Mouse (Mus musculus): Measurements from ENCODE around the gene Ube2r2. TPM values are rescaled to one million over a fixed set of nuclear protein-coding genes. Genes with fewer than 3 reads are reported as not detected.
A peak's percentile ranks its signal among the peaks of the same experiment; 100 is the strongest.

Ube2r2 gene
- total RNA-seq, 2 experiments from 2014 or later: 101 to 103 TPM

DNA sequence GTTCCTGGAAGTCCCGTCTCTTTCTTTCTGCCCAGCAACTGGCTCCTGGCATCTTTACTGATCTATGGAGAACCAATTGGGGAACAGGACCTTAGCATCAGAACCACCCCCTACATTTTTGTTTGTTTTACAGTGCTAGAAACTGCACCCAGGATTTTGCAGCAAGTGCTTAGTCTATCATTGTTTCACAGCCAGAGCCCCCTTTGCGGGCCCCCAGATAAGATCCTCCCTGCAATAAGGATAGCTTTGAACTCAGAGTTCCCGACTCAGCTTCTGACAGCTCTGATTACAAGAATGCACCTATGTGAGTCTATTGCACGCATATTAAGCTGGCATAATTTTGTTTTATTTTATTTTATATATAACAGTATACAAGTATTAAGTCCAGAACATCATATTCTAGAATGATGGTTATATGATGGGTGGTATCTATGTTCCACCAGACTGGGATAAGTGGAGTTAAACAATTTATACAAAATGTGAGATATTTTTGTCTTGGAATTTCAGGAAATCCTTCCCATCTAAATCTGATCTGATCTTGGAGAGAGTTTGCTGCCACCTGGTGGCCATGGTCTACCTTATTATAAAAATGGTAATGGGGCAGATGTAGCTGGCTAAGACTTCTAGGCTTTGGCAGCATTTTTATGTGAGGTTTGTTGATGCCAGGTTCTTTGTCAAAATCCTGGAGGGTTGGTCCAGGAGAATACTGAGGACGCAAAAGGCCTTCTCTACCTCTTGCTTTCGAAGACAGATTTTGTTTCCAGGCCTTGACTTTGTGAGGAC, 30.3 kb downstream of the Ube2r2 start:
- intact Hi-C loops (cut with DNase I): loop anchor here (5.0 kb wide), 1 partner anchor 114 kb away; no protein-coding TSS in a partner anchor
- peak; percentile 90 for DNase-seq

DNA sequence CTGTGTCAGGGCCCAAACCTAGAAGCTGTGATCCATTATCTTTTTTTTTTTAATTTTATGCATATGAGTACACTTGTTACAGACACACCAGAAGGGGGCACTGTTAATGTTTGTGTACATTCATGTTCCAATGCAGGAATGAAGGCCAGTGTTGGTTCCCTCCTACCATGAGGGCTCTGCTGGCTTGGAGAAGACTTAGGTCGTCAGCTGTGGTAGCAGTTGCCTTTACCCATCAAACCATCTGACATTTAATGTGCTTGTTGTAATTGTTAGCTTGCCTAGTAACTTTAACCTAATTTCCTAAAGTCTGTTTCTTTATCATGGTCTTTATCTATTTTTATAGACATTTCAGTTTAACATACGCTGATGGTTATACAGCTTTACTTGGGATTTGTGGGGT, 35.4 kb downstream of the Ube2r2 start:
- DNase-seq: no peak
- intact Hi-C loops (cut with DNase I): no loop called here

DNA sequence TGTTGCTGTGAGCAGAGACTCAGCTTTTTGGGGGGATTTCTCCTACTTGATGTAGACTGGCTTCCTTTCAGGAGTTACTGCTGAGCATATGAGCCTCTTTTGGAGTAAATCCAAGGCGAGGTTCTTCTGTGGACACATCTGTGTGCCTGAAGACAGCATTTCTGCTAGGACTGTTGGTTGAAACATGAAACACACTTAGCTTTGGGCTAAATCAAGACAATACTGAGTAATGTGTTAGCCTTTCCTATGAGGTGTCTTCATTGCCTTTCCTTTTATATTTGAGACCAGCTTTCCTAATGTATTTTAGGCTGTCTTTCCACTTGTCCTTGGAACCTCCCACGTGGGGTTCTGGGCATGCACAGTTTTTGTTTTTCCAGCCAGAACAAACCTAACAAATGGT, 39.1 kb downstream of the Ube2r2 start:
- intact Hi-C loops (cut with DNase I): no loop called here
- no peak for DNase-seq

DNA sequence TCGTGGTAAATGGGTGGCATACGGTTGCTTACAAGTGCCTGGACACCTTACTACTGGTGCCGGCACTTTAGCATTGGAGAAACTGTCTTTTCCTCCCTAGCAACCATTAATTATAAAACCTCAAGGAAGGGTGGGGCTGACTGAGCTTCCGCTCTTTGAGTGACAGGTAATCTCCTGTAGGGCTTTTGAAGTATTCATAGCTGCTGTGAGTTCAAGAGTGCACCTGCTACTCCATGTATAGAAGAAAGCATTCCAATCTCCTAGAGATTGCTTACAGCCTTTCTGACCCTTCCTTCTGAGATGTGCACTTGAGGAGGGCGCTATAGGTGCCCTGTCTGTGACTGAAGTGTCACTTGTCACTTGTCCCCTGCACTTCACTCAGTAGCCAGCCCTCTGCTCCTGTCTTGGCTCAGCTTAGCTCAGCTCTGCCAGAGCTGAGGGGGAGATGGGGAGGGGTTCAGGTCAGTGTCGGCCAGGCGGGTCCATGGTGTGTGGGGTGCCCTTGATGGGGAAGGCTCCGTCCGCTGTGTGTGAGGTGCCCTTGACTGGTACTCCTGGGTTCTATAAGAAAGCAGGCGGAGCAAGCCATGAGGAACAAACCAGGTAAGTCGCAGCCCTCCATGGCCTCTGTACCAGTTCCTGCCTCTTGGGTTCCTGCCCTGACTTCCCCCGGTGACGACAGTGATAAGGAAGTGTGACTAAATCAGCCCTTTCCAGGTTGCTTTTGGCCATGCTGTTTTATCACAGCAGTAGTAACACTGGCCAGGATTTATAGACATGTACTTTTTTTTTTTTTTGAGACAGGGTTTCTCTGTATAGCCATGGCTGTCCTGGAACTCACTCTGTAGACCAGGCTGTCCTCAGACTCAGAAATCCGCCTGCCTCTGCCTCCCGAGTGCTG, 44.5 kb downstream of the Ube2r2 start:
- DNase-seq: no peak
- intact Hi-C loops (cut with DNase I): no loop called here

DNA sequence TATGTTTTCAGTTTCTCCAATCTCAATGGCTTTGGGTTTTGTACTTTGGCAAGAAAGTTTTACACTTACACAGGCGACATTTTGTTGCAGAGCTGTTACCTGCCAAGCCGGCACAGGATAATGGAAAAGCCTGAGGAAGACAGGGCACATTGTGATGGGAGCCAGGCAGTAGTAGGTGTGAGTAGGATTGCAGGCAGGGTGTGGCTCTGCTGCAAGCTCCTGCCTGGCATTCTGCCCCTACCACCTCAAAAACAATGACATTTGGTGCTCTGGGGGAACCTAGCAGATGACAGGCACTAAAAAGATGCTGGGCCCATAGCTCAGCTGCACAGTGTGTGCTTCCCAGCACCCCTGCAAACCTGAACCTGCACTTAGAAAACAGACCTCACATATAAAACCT, 54.3 kb downstream of the Ube2r2 start:
- intact Hi-C loops (cut with DNase I): no loop called here
- no peak for DNase-seq

DNA sequence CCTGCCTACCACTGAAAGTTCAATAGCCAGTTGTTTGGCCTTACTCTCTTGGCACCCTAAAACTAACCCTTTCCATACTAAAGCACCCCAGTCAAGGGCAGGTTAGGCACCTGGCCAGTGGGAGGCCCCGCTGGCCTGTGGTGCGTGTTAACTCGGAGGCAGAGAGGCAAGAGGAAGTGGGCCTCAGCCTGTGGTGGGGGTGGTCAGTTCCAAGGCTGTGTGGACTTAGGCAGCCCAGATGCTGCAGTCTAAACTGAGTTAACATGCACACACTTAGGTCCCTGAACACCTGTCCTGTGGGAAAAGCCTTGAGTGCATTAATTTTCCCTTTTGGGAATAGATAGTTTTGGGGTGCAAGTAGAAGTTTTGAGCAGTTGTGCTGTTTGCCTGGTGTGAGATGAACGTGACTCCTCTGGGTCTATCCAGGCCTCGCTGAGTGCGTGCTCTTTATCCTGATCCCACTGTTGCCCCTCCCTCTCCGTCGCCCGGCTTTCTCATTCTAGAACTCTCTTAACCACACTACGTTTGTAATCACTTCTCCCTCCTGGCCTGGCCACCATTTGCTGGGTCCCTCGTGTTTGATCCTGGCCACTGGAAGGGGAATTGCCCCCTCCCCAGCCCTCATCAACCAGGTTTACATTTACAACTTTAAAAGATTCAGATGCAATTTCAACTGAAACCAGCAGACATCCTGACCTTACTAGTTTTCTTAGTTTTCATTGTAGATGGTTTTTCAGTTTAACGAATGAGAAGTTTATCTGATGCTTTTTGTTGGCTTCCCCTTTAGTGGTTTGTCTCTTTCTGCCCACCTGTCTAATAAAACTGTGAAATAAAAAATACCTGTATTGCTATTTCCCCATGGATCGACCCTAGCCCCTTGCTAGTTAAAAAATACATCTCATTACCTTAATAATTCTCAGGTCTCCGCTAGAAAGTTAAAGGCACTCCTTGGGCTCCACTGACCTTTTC, 57.3 kb downstream of the Ube2r2 start:
- intact Hi-C loops (cut with DNase I): no loop called here
- DNase-seq: no peak

DNA sequence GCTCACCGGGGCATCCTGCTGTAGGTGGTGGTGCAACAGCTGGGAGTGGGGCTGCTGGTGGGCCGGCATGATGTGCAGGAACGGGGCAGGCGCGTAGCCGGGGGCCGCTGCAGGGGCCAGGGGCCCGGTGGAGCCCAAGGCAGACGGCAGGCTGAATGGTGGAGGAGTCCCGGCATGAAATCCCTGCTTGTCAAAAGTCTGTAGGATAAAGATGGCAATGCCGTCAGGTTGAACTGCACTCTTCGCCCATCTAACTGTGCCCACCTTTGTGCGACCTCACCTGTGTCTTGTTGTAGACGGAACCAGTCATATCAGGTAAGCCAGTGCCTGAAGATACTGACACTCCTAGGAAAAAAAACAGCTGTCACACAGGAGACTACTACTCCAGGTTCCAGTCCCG, 59.8 kb downstream of the Ube2r2 start:
- DNase-seq: no peak
- intact Hi-C loops (cut with DNase I): no loop called here

DNA sequence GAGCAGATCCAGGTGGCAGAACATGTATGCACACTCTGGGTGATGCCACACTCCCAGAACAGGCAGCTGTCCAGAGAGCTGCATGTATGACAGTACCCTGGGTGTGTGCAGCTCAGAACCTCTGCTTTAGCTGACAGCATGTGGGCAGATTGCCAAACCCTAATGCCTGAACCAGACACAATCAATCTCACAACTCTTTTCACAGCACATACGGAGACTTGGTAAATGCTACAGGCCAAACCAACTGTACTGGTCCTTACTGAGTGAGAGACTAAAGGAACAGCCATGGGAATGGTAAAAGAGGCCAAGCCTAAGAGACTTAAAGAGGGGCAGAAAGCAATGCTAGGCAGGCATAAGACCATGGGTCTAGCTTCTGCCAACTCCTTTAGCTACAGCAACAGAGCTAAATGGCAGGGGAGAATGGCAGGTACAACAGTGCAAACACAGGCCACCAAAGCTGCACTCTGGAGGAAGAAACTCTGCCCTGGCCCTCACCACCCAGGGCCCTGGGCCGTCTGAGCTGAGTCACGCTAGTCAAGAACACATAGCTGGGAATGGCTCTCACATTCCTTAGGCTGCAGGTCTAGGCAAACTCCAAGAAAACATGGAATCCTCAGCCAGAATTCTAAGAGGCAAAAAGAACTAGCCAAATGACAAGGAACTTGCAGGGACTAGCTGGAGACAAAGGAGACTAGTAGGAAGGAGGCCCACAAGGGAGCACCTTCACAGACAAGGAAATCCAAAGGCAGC, 61.5 kb downstream of the Ube2r2 start:
- no peak for DNase-seq
- intact Hi-C loops (cut with DNase I): no loop called here

DNA sequence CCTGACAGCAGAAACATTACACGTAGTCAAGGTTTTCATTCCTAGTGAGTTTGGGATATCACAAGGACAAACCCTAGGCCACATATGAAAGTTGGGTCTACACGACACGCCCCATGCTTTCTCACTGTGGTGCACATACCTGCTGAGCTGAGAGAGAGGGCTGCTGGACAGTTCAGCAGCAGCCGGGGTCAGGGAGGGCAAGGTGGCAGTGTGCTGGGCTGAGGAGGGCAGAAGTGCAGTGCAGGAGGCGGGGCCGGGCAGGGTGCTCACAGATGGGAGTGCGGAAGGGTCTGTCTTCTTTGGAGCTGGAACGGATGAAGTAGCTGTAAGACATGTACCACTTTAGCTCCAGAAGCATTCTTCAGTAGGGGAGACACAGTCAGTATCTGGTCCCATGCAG, 66.6 kb downstream of the Ube2r2 start:
- intact Hi-C loops (cut with DNase I): no loop called here
- DNase-seq: no peak

DNA sequence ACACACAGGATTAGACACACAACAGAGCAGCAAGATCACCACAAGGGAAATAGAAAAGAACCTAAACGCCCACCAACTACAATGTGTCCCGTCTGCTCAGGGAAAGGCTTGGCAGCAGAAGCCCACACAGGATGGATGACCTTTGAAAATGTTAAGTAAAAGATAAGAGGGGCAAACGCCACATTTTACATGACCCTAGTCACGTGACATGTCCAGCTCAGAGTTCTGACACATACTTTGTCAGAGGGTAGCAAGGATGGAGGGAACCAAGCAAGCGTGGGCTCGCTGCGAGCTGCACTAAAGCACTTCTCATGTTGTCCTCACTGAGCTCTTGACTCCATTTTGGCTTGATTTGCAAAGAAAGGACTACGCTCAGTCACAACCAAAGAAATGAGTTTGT, 70.2 kb downstream of the Ube2r2 start:
- intact Hi-C loops (cut with DNase I): no loop called here
- DNase-seq: no peak

DNA sequence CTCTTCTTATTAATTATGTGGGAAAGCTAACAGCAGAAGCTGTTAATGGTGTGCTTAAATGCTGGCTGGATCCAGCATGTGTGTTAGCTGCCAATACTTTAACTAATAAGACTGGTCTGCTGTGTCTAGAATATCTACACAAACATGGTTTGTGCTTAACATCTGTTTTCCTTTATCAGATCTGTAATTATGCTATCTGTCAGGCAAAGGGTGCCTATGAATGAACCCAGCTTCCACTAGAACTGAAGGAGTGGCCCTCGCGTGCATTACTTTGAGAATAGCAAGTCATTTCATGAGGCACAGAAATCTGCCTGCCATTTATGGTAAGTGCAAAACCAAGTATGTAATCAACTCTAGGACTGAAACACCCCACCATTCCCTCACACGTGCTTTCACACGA, 72.5 kb downstream of the Ube2r2 start:
- intact Hi-C loops (cut with DNase I): no loop called here
- DNase-seq: no peak

DNA sequence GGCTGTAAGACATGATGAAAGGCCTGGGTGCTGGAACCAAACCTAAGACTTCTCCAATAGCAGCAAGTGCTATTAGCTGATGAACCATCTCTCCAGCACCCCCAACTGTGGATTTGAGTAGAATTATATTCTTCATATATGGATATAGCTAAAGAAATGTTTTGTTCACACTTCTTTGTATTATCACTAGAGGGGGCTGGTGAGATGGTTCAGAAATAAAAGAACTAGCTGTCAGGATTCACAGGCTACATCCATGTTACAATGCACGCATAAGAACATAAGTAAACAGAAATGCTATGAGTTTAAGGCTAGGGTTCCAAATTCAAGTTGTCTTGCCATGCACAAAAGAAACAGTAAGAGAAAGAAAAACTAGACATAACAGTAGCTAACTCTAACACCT, 89.9 kb downstream of the Ube2r2 start:
- no peak for DNase-seq
- intact Hi-C loops (cut with DNase I): no loop called here

DNA sequence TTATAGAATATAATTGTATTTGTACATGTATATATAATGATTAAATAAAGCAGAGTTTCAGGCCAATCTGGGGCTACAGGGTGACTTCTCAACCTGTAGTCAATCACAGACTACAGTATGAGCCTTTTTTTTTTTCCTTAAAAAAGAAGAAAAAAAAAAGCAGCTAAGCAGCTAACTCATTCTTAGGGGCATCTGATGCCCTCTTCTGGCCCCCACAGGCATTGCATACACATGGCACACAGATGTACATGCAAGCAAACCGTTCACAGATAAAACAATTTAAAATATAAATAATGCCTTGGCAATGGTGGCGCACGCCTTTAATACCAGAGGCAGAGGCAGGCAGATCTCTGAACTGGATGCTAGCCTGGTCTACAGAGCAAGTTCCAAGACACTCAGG, 90.8 kb downstream of the Ube2r2 start:
- intact Hi-C loops (cut with DNase I): no loop called here

DNA sequence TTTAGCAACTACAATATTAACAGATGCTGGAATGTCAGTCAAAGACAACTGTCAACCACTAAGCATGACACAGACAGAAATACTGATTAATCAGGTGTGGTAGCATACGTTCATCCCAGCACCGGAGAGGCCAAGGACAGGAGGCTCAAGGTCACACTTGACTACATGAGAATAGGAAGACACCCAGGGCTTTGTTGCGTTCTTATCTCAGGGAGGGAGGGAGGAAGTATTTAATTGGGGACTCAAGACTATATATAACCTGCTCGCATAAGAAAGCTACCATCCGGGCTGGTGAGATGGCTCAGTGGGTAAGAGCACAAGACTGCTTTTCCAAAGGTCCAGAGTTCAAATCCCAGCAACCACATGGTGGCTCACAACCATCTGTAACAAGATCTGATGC, 100.1 kb downstream of the Ube2r2 start:
- intact Hi-C loops (cut with DNase I): no loop called here
- no peak for DNase-seq

More for the DNA sequence above, 90.8 kb downstream of the Ube2r2 start:
- DNase-seq: peak; percentile 57

DNA sequence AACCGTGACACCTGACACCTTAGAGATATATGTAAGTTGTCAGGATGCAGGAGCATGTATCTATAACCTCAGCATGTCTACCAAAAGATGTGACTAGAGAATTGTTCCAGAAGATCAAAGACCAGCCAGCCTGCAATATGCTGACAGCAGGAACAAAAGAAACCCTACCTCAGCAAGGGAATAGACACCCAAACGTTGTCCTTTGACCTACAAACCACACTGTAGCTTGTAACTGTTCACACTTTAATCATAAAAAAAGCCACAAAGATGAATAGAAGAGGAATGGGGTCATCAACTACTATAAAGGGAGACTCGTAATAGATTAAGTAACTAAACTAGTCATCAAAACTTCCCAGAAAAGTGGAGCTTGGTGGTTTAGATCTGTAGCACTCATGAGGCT, 105.4 kb downstream of the Ube2r2 start:
- no peak for DNase-seq

More for the DNA sequence above, 105.4 kb downstream of the Ube2r2 start:
- intact Hi-C loops (cut with DNase I): no loop called here

Other genes with a start within 250 kb of the Ube2r2 start
- gene Spink4, start 215.7 kb upstream of the Ube2r2 start, total RNA-seq (2021): not detected
- 100 to 1,000 TPM; 152 to 153 TPM for gene Bag1, start 187.4 kb upstream of the Ube2r2 start, total RNA-seq (2021)
- gene Chmp5, start 187.3 kb upstream of the Ube2r2 start, total RNA-seq (2021): 10 to 100 TPM; 69.7 to 70.1 TPM
- gene Nfx1, start 164.8 kb upstream of the Ube2r2 start, total RNA-seq (2021): 10 to 100 TPM; 75.3 to 77.0 TPM
- gene Aqp7, start 87.6 kb upstream of the Ube2r2 start, total RNA-seq (2021): not detected
- under 1 TPM in 1 of 2 experiments, not detected in 1; 0.20 TPM for gene Aqp3, start 37.6 kb upstream of the Ube2r2 start, total RNA-seq (2021)
- gene Nol6, start 11.3 kb upstream of the Ube2r2 start, total RNA-seq (2021): 10 to 100 TPM; 83.6 to 85.6 TPM
- 10 to 100 TPM; 77.8 to 78.2 TPM for gene Ubap2, start 139.4 kb downstream of the Ube2r2 start, total RNA-seq (2021)
- 10 to 100 TPM; 56.7 to 57.5 TPM for gene Dcaf12, start 179.1 kb downstream of the Ube2r2 start, total RNA-seq (2021)
- 10 to 100 TPM; 33.5 to 43.3 TPM for gene Ubap1, start 213.3 kb downstream of the Ube2r2 start, total RNA-seq (2021)

All from left cerebral cortex, postnatal 4 days (tissue).